Mouse (Mus musculus): ENCODE data around the gene Tjp1. TPM values are rescaled to one million over a fixed set of nuclear protein-coding genes. Genes with fewer than 3 reads are reported as not detected.

Gene Tjp1
- polyA plus RNA-seq, 1 experiment = 75.2 TPM

DNA sequence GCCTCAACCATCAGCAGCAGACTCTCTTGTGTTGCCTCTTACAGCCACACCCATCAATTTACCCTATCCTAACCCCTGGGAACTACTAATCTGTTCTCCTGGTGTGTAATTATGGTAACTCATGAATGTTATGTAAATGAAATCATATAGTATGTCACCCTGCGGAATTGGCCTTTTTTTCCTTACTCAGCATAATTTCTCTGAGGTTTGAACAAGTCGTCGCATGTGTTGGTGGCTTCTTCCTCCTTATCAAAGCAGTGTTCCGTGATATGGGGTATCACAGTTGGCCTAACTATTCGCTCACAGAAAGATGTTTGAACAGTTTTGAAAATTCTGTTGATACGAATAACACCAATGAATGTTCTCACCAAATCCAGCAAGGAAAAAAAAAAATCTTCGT, 142.8 kb downstream of the Tjp1 start:
- H3K4me1 ChIP-seq (ENCODE audit: control insufficient read depth, insufficient read depth, low read length) = peaks cover 11% of the 10 kb centered on the region
- no peak for TF ChIP-seq POLR2A (IDR thresholded peaks at IDR 0.05; ENCODE audit: low read depth, low read length)
- TF ChIP-seq CTCF (IDR thresholded peaks at IDR 0.05; ENCODE audit: borderline replicate concordance, insufficient read depth, low read length) = no peak
- H3K4me3 ChIP-seq (ENCODE audit: insufficient read depth, low read length) = no peak overlapping the region
- H3K27ac ChIP-seq (ENCODE audit: insufficient read depth, low read length) = no peak overlapping the region

DNA sequence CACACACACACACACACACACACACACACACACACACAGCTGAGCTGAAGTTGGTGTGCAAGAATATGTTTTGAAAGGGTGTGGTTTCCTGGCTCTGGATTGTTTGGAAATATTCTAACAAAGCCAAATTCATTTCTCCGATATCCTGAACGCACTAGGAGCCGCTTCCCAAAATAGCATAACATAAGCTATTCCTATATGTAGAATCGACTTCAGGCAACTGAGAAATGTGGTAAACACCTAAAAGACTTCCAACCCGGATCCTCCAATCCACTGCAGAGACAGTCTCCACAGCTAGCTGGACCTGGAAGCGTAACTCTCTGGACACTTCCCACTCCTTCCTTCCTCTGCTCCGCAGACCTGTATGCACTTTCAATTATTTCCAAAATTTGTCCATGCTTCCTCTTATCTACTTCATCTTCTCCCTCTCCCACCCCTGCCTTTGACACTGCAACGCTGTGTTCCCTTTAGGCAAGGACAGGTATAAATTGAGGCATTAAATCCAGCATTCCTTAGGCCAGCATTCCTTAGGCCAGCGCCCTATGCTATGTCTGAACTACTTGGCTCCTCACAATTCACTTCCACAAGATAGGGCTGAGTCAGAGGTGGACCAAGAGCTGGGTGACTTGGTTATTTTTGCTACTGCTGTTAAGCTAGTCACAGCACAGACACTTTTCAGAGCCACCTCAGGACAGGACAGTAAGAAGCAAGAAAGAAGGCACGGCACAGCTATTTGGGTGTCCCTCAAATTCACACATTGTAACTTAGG, 144.9 kb downstream of the Tjp1 start:
- Histone ChIP-seq H3K4me1 (ENCODE audit: control insufficient read depth, insufficient read depth, low read length) (peaks cover 21% of the 10 kb centered on the region), H3K27ac (ENCODE audit: insufficient read depth, low read length) (peak overlapping the region; percentile 4; the same call in 1 of the 2 replicates), H3K4me3 (ENCODE audit: insufficient read depth, low read length) (no peak overlapping the region)
- TF ChIP-seq POLR2A (IDR thresholded peaks at IDR 0.05; ENCODE audit: low read depth, low read length) (no peak), CTCF (IDR thresholded peaks at IDR 0.05; ENCODE audit: borderline replicate concordance, insufficient read depth, low read length) (no peak)

DNA sequence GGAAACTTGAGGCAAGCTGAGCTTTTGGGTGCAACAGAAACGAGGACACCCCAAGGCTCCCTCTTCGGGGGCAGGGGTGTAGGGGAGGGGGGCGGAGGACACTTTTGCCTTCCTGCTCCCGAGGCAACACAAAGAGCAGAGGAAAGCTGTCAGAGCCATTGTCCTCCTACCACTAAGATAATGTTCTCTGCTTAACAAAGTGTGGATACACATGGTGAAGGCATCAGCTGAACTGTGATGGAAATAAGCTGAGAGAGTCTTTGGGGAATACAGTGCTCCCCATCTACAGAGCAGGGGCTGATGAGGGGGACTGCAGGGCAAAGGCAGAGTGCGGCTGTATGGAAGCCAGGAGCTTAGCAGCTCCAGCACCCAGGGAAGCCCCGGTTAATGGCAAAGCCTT, 145.7 kb downstream of the Tjp1 start:
- Histone ChIP-seq H3K4me3 (ENCODE audit: insufficient read depth, low read length) (no peak overlapping the region), H3K27ac (ENCODE audit: insufficient read depth, low read length) (no peak overlapping the region), H3K4me1 (ENCODE audit: control insufficient read depth, insufficient read depth, low read length) (peaks cover 21% of the 10 kb centered on the region)
- TF ChIP-seq POLR2A (IDR thresholded peaks at IDR 0.05; ENCODE audit: low read depth, low read length) (no peak), CTCF (IDR thresholded peaks at IDR 0.05; ENCODE audit: borderline replicate concordance, insufficient read depth, low read length) (no peak)

DNA sequence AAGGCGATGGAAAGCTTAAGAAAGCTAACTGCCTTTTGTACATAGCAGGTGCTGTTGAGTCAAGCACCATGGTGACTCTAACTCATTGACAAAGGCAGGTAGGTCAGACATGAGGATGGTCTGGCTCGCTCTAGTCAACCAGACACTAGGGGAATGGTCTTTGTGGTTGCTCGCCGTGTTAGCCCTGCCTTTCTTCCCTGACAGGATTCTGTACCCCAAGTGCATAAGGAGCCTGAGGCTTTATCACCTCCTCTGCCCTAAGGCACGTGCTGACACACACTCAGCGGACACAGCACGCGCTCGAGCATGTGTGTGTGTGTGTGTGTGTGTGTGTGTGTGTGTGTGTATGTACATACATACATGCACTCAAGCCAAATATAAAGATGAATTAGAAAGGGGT, 146.9 kb downstream of the Tjp1 start:
- no peak overlapping the region for H3K4me3 ChIP-seq (ENCODE audit: insufficient read depth, low read length)
- no peak overlapping the region for H3K27ac ChIP-seq (ENCODE audit: insufficient read depth, low read length)
- TF ChIP-seq CTCF (IDR thresholded peaks at IDR 0.05; ENCODE audit: borderline replicate concordance, insufficient read depth, low read length) (no peak), POLR2A (IDR thresholded peaks at IDR 0.05; ENCODE audit: low read depth, low read length) (no peak)
- H3K4me1 ChIP-seq (ENCODE audit: control insufficient read depth, insufficient read depth, low read length) = peaks cover 21% of the 10 kb centered on the region

DNA sequence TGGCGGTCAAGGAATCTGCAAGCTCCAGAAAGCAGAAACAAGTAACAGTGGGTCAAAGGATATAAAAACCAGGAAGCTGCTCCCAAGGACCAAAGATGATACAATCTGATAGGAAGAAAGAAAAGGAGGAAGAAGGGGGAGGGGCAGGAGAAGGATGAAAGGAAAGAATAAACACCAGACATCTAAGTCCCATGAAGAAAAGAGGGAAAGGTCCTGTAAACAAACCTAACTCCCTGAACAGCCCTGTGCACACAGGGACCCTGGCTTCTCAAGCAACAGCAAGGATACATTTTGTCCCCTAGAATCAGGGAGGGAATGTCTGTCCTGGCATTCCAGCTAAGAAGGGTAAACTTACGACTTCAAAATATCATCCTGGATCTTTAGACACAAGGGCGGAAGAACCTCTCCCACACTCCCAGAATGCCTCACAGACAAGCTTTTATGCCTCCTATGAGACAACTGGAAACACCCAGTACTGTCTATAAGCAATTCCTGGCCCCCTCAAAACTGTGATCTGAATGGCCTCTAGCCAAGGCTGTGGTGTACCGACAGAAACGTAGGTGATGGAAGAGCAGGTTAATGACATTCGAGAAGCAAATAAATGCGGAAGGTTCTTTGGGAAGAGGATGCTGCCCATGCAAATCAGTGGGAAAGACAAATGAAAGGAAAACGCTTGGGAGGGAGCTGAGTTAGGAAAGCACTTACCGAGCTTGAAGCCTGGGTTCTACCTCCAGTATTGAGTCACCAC, 148.6 kb downstream of the Tjp1 start:
- Histone ChIP-seq H3K4me1 (ENCODE audit: control insufficient read depth, insufficient read depth, low read length) (peaks cover 21% of the 10 kb centered on the region), H3K4me3 (ENCODE audit: insufficient read depth, low read length) (no peak overlapping the region), H3K27ac (ENCODE audit: insufficient read depth, low read length) (no peak overlapping the region)
- TF ChIP-seq POLR2A (IDR thresholded peaks at IDR 0.05; ENCODE audit: low read depth, low read length) = no peak
- TF ChIP-seq CTCF (IDR thresholded peaks at IDR 0.05; ENCODE audit: borderline replicate concordance, insufficient read depth, low read length) = no peak

DNA sequence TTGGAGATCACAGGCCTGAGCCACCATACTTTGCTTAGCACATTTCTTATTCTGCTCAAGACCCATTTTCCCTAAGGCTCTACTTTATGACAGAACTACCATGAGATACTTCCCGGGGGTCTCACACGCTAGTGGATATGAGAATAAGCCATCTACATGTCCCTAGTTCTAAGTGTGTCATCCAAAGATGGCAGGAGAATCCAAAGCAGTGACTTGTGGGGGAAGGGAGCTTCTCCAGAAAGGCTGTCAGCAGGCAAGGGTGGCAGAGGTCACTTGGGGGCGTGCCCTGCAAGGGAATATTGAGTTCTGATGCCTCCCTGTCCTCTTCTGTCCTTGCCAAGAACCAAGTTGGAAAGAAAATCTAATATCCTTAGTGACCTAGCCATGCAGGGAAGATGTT, 150.1 kb downstream of the Tjp1 start:
- Histone ChIP-seq H3K27ac (ENCODE audit: insufficient read depth, low read length) (no peak overlapping the region), H3K4me1 (ENCODE audit: control insufficient read depth, insufficient read depth, low read length) (peaks cover 14% of the 10 kb centered on the region), H3K4me3 (ENCODE audit: insufficient read depth, low read length) (no peak overlapping the region)
- TF ChIP-seq CTCF (IDR thresholded peaks at IDR 0.05; ENCODE audit: borderline replicate concordance, insufficient read depth, low read length) (no peak), POLR2A (IDR thresholded peaks at IDR 0.05; ENCODE audit: low read depth, low read length) (no peak)

DNA sequence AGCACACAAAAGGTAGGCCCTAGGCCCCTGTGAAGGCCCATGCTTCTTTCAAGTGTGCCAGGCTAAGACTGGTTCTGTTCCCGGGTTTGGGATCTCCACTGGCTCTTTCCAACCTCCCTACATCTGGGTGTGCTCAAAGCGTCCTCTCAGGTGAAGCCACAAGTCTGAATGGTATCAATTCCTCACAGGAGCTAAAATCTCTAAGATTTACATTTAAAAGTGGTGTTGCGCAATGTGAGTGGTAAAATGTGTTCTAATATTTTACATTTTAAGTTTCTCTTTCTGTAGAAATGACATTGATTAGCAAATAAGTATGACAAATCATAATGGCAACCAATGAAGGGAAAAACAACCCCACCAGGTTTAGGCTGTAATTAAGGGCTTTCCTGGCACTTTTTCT, 152.0 kb downstream of the Tjp1 start:
- no peak overlapping the region for H3K4me3 ChIP-seq (ENCODE audit: insufficient read depth, low read length)
- H3K27ac ChIP-seq (ENCODE audit: insufficient read depth, low read length) = no peak overlapping the region
- TF ChIP-seq POLR2A (IDR thresholded peaks at IDR 0.05; ENCODE audit: low read depth, low read length) (no peak), CTCF (IDR thresholded peaks at IDR 0.05; ENCODE audit: borderline replicate concordance, insufficient read depth, low read length) (no peak)
- H3K4me1 ChIP-seq (ENCODE audit: control insufficient read depth, insufficient read depth, low read length) = peaks cover 13% of the 10 kb centered on the region

DNA sequence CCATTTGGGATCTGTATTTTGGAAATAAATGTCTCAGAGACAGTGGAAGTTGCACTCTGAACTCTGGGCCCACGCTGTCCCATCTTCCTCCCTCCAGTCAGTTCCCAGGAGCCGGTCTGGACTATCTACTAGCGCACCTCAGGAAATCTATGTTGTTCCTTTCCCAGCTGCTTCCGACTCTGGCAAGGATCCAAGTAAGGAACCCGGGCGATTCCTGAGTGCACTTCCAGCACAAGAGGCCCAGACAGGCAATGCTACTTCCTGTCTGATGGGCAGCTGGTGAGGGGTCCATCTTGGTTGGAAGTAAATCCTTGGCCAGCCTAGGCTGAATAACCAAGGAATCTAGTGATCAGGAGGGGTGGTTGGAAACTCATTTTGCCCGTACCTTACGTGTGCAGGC, 152.4 kb downstream of the Tjp1 start:
- no peak for TF ChIP-seq POLR2A (IDR thresholded peaks at IDR 0.05; ENCODE audit: low read depth, low read length)
- no peak for TF ChIP-seq CTCF (IDR thresholded peaks at IDR 0.05; ENCODE audit: borderline replicate concordance, insufficient read depth, low read length)
- no peak overlapping the region for H3K4me3 ChIP-seq (ENCODE audit: insufficient read depth, low read length)
- peaks cover 13% of the 10 kb centered on the region for H3K4me1 ChIP-seq (ENCODE audit: control insufficient read depth, insufficient read depth, low read length)
- no peak overlapping the region for H3K27ac ChIP-seq (ENCODE audit: insufficient read depth, low read length)

DNA sequence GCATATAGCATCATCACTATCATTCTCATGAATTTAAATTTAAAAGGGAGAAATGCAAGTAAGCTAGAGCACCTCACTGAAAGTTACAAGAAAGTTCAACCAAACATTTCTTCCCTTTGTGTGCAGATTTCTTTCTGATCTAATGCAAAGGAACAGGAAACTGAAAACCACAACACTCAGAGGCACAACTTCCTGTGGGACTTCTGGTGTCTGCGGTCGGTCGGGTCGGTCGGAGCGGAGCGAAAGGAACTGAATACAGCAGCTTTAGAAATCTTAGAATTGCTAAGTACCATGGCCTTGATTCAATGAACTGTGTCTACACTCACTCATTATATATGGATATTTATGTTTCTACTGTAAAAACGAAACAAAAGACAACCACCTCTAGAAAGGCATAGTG, 154.2 kb downstream of the Tjp1 start:
- H3K4me1 ChIP-seq (ENCODE audit: control insufficient read depth, insufficient read depth, low read length) = peaks cover 5% of the 10 kb centered on the region
- TF ChIP-seq CTCF (IDR thresholded peaks at IDR 0.05; ENCODE audit: borderline replicate concordance, insufficient read depth, low read length) (no peak), POLR2A (IDR thresholded peaks at IDR 0.05; ENCODE audit: low read depth, low read length) (no peak)
- no peak overlapping the region for H3K27ac ChIP-seq (ENCODE audit: insufficient read depth, low read length)
- H3K4me3 ChIP-seq (ENCODE audit: insufficient read depth, low read length) = no peak overlapping the region

DNA sequence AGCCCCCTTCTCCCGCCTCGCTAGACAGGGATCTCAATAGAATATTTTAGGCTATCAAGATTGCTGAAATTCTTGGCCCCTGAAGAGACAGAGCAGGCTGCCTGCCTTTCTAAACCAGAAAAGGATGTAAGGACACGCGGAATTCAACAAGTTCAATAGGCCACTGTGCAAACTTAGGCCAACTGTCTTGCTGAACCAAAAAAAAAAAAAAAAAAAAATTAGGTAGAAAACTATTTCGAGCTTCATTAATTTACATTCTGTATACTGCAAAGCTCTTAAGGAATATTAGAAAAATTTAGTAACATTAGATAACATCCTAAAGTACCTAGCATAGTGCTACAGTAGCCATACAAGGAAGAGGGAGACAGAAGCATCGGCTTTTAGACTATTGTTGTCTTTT, 155.8 kb downstream of the Tjp1 start:
- TF ChIP-seq CTCF (IDR thresholded peaks at IDR 0.05; ENCODE audit: borderline replicate concordance, insufficient read depth, low read length) = no peak
- TF ChIP-seq POLR2A (IDR thresholded peaks at IDR 0.05; ENCODE audit: low read depth, low read length) = no peak
- peak overlapping the region; percentile 69 for H3K27ac ChIP-seq (ENCODE audit: insufficient read depth, low read length)
- H3K4me1 ChIP-seq (ENCODE audit: control insufficient read depth, insufficient read depth, low read length) = peaks cover 7% of the 10 kb centered on the region
- peak overlapping the region; percentile 45; the same call in 1 of the 2 replicates for H3K4me3 ChIP-seq (ENCODE audit: insufficient read depth, low read length)

Data from embryonic fibroblast, embryonic 13.5 days (primary cell).